Mouse (Mus musculus): ENCODE measurements around the gene Ap4b1. TPM values are rescaled to one million over a fixed set of nuclear protein-coding genes. Genes with fewer than 3 reads are reported as not detected.
"Not testable (repeated sequence)": the region's sequence is repeated elsewhere in the genome, so short reads cannot be mapped to it uniquely, and the experiment has no call there.

Gene Ap4b1
- polyA plus RNA-seq, 1 experiment from 2014 or later: 18.7 TPM

- H3K36me3 ChIP-seq: peaks cover 57% of the 10 kb centered on the region
- peak; percentile 68 for ATAC-seq
- no peaks in the 10 kb centered on the region for H3K9me3 ChIP-seq (replicated peaks)
- no peaks in the 10 kb centered on the region for H3K27me3 ChIP-seq (replicated peaks)
- no peak overlapping the region; the same call in 1 of the 2 replicates for H3K4me3 ChIP-seq
- WGBS (ENCODE audit: insufficient replicate concordance): 21% methylated on average over 10 of the region's 10 CpGs
- peaks cover 91% of the 10 kb centered on the region for H3K4me1 ChIP-seq
- peak overlapping the region; percentile 38 for H3K4me2 ChIP-seq
- H3K9ac ChIP-seq: peak overlapping the region; percentile 67
- peak overlapping the region; percentile 94 for H3K27ac ChIP-seq
These were observed 7.4 kb upstream of the Ap4b1 start for GRCm38 (mm10) chr3:103801631-103802531.

- H3K4me1 ChIP-seq: peaks cover 91% of the 10 kb centered on the region
- no peak overlapping the region for H3K4me3 ChIP-seq
- peak overlapping the region; percentile 94 for H3K27ac ChIP-seq
- H3K9me3 ChIP-seq (replicated peaks): no peaks in the 10 kb centered on the region
- no peaks in the 10 kb centered on the region for H3K27me3 ChIP-seq (replicated peaks)
- ATAC-seq: no peak
- H3K4me2 ChIP-seq: 0 out of 2 replicates have a peak overlapping the region, but pooled peaks have one; percentile 15
- peaks cover 67% of the 10 kb centered on the region for H3K36me3 ChIP-seq
- peak overlapping the region; percentile 49 for H3K9ac ChIP-seq
- WGBS (ENCODE audit: insufficient replicate concordance): 52% methylated on average over 8 of the region's 8 CpGs
These were observed 6.5 kb upstream of the Ap4b1 start for GRCm38 (mm10) chr3:103802861-103803260.

- H3K9me3 ChIP-seq (replicated peaks): no peaks in the 10 kb centered on the region
- no peak for ATAC-seq
- no peaks in the 10 kb centered on the region for H3K27me3 ChIP-seq (replicated peaks)
- H3K4me3 ChIP-seq: no peak overlapping the region
- peaks cover 81% of the 10 kb centered on the region for H3K4me1 ChIP-seq
- peak overlapping the region; percentile 35 for H3K4me2 ChIP-seq
- H3K27ac ChIP-seq: peak overlapping the region; percentile 94
- peaks cover 67% of the 10 kb centered on the region for H3K36me3 ChIP-seq
- 0 out of 2 replicates have a peak overlapping the region, but pooled peaks have one; percentile 12 for H3K9ac ChIP-seq
- WGBS (ENCODE audit: insufficient replicate concordance): 83% methylated on average over 1 of the region's 1 CpGs
These were observed 3.6 kb upstream of the Ap4b1 start for GRCm38 (mm10) chr3:103805671-103806070.

GRCm38 (mm10) chr3:103809799-103810150 is 455 bp downstream of the Ap4b1 start:
- peaks cover 64% of the 10 kb centered on the region for H3K36me3 ChIP-seq
- H3K9ac ChIP-seq: peak overlapping the region; percentile 88
- peaks cover 57% of the 10 kb centered on the region for H3K4me1 ChIP-seq
- peak overlapping the region; percentile 97 for H3K27ac ChIP-seq
- H3K27me3 ChIP-seq (replicated peaks): no peaks in the 10 kb centered on the region
- ATAC-seq: peak; percentile 62
- peak overlapping the region; percentile 96 for H3K4me3 ChIP-seq
- H3K9me3 ChIP-seq (replicated peaks): no peaks in the 10 kb centered on the region
- H3K4me2 ChIP-seq: peak overlapping the region; percentile 75
- under 1% methylated on average over 14 of the region's 14 CpGs for WGBS (ENCODE audit: insufficient replicate concordance)

- Histone ChIP-seq H3K9ac (peak overlapping the region; percentile 88), H3K4me1 (peaks cover 47% of the 10 kb centered on the region), H3K27me3 (replicated peaks) (no peaks in the 10 kb centered on the region), H3K27ac (peak overlapping the region; percentile 97), H3K36me3 (peaks cover 62% of the 10 kb centered on the region), H3K4me3 (peak overlapping the region; percentile 96), H3K4me2 (peak overlapping the region; percentile 75), H3K9me3 (replicated peaks) (no peaks in the 10 kb centered on the region)
- WGBS (ENCODE audit: insufficient replicate concordance): 61% methylated on average over 6 of the region's 6 CpGs
- ATAC-seq: no peak
These were observed 1.6 kb downstream of the Ap4b1 start for GRCm38 (mm10) chr3:103810967-103811366.

GRCm38 (mm10) chr3:103827548-103827947 is 18.2 kb downstream of the Ap4b1 start:
- H3K4me1 ChIP-seq: peaks cover 17% of the 10 kb centered on the region
- no peaks in the 10 kb centered on the region for H3K9me3 ChIP-seq (replicated peaks)
- ATAC-seq: no peak
- H3K27ac ChIP-seq: no peak overlapping the region
- no peak overlapping the region for H3K9ac ChIP-seq
- H3K4me3 ChIP-seq: no peak overlapping the region
- H3K4me2 ChIP-seq: no peak overlapping the region
- H3K27me3 ChIP-seq (replicated peaks): no peaks in the 10 kb centered on the region
- H3K36me3 ChIP-seq: peaks cover 12% of the 10 kb centered on the region

GRCm38 (mm10) chr3:103829036-103829435 is 19.7 kb downstream of the Ap4b1 start:
- ATAC-seq: no peak
- H3K4me1 ChIP-seq: peaks cover 25% of the 10 kb centered on the region
- WGBS (ENCODE audit: insufficient replicate concordance): 79% methylated on average over 3 of the region's 3 CpGs

GRCm38 (mm10) chr3:103830681-103831080 is 21.4 kb downstream of the Ap4b1 start:
- H3K4me2 ChIP-seq; H3K36me3 ChIP-seq; ATAC-seq; H3K4me3 ChIP-seq; H3K27ac ChIP-seq; H3K9me3 ChIP-seq (replicated peaks); H3K27me3 ChIP-seq (replicated peaks); H3K9ac ChIP-seq: not testable (repeated sequence)
- H3K4me1 ChIP-seq: peaks cover 25% of the 10 kb centered on the region
- WGBS (ENCODE audit: insufficient replicate concordance): 80% methylated on average over 1 of the region's 1 CpGs

More at GRCm38 (mm10) chr3:103829036-103829435, 19.7 kb downstream of the Ap4b1 start:
- Histone ChIP-seq H3K27me3 (replicated peaks) (no peaks in the 10 kb centered on the region), H3K4me3 (no peak overlapping the region), H3K36me3 (no peaks in the 10 kb centered on the region), H3K27ac (no peak overlapping the region), H3K9ac (no peak overlapping the region), H3K9me3 (replicated peaks) (no peaks in the 10 kb centered on the region), H3K4me2 (no peak overlapping the region)

- Histone ChIP-seq H3K36me3 (no peaks in the 10 kb centered on the region), H3K4me2 (no peak overlapping the region), H3K9ac (no peak overlapping the region), H3K4me3 (no peak overlapping the region), H3K4me1 (peaks cover 25% of the 10 kb centered on the region), H3K9me3 (replicated peaks) (no peaks in the 10 kb centered on the region), H3K27ac (no peak overlapping the region), H3K27me3 (replicated peaks) (no peaks in the 10 kb centered on the region)
- 78% methylated on average over 7 of the region's 7 CpGs for WGBS (ENCODE audit: insufficient replicate concordance)
- no peak for ATAC-seq
These were observed 21.8 kb downstream of the Ap4b1 start for GRCm38 (mm10) chr3:103831146-103831545.

- Histone ChIP-seq H3K27ac (peak within 1 kb of the TSS; percentile 34; the same call in 1 of the 2 replicates), H3K36me3 (no peaks in the 10 kb centered on the region), H3K4me2 (peak within 1 kb of the TSS; percentile 38), H3K27me3 (replicated peaks) (no peaks in the 10 kb centered on the region), H3K9ac (peak within 1 kb of the TSS; percentile 19; the same call in 1 of the 2 replicates), H3K4me1 (peaks cover 25% of the 10 kb centered on the region), H3K4me3 (no peak within 1 kb of the TSS), H3K9me3 (replicated peaks) (no peaks in the 10 kb centered on the region)
- ATAC-seq: peak; percentile 75
These were observed 23.1 kb downstream of the Ap4b1 start, which contains the start of gene Bcl2l15 for GRCm38 (mm10) chr3:103832426-103832825. Gene Bcl2l15, plus strand, starts transcription at chr3:103832601.

GRCm38 (mm10) chr3:103834001-103834400 is 24.7 kb downstream of the Ap4b1 start:
- ATAC-seq: no peak
- Histone ChIP-seq H3K4me1 (peaks cover 25% of the 10 kb centered on the region), H3K4me2 (no peak overlapping the region), H3K27ac (no peak overlapping the region), H3K9ac (no peak overlapping the region), H3K27me3 (replicated peaks) (no peaks in the 10 kb centered on the region), H3K4me3 (no peak overlapping the region), H3K9me3 (replicated peaks) (no peaks in the 10 kb centered on the region), H3K36me3 (no peaks in the 10 kb centered on the region)
- 86% methylated on average over 2 of the region's 2 CpGs for WGBS (ENCODE audit: insufficient replicate concordance)

- Histone ChIP-seq H3K4me2 (no peak overlapping the region), H3K4me1 (peaks cover 25% of the 10 kb centered on the region), H3K27ac (no peak overlapping the region), H3K27me3 (replicated peaks) (no peaks in the 10 kb centered on the region), H3K9ac (no peak overlapping the region), H3K36me3 (no peaks in the 10 kb centered on the region), H3K4me3 (no peak overlapping the region), H3K9me3 (replicated peaks) (no peaks in the 10 kb centered on the region)
- ATAC-seq: no peak
- WGBS (ENCODE audit: insufficient replicate concordance): 67% methylated on average over 6 of the region's 6 CpGs
These were observed 26.1 kb downstream of the Ap4b1 start for GRCm38 (mm10) chr3:103835272-103835950.
